Mouse (Mus musculus) spleen, adult 18-20 months (tissue): ENCODE results near the gene Cdc34b.
"Not testable (repeated sequence)": the region's sequence is repeated elsewhere in the genome, so short reads cannot be mapped to it uniquely, and the experiment has no call there.

ENCODE experiments used
- DNase-seq, 2 experiments: peaks; one replicate each; pipeline ENCODE4 v3.0.0; 2022; ENCODE audit warnings: mixed read lengths in 2 of 2

Gene Cdc34b

GRCm38 (mm10) chr11:94741732-94742272 is at the start of gene Cdc34b:
Gene Cdc34b (plus strand): TSS chr11:94741782.
- no peak for DNase-seq

GRCm38 (mm10) chr11:94692502-94692901 is 49.1 kb upstream of the Cdc34b start:
- DNase-seq: not testable (repeated sequence)

GRCm38 (mm10) chr11:94695508-94695907 is 46.1 kb upstream of the Cdc34b start:
- no peak for DNase-seq

- no peak for DNase-seq
Observed at GRCm38 (mm10) chr11:94697140-94697539, 44.4 kb upstream of the Cdc34b start.

GRCm38 (mm10) chr11:94697703-94698464 is 43.7 kb upstream of the Cdc34b start:
- DNase-seq: peak in 1 of 2 experiments; percentile 8

GRCm38 (mm10) chr11:94699399-94699798 is 42.2 kb upstream of the Cdc34b start:
- DNase-seq: no peak

GRCm38 (mm10) chr11:94701401-94702215 is 40.0 kb upstream of the Cdc34b start:
- no peak for DNase-seq

- DNase-seq: no peak
Observed at GRCm38 (mm10) chr11:94702216-94702610, 39.4 kb upstream of the Cdc34b start.

GRCm38 (mm10) chr11:94704020-94704419 is 37.6 kb upstream of the Cdc34b start:
- DNase-seq: no peak

- no peak for DNase-seq
Observed at GRCm38 (mm10) chr11:94704472-94704871, 37.1 kb upstream of the Cdc34b start, which contains the start of gene Gm11541. Gene Gm11541 (minus strand): TSS chr11:94704499.

- DNase-seq: no peak
Observed at GRCm38 (mm10) chr11:94713246-94713860, 28.2 kb upstream of the Cdc34b start.

- DNase-seq: no peak
Observed at GRCm38 (mm10) chr11:94715622-94716021, 26.0 kb upstream of the Cdc34b start.

- no peak for DNase-seq
Observed at GRCm38 (mm10) chr11:94716754-94717153, 24.8 kb upstream of the Cdc34b start.

GRCm38 (mm10) chr11:94717239-94717638 is 24.3 kb upstream of the Cdc34b start:
- no peak for DNase-seq

- no peak for DNase-seq
Observed at GRCm38 (mm10) chr11:94718113-94718909, 23.3 kb upstream of the Cdc34b start.

GRCm38 (mm10) chr11:94719216-94719615 is 22.4 kb upstream of the Cdc34b start:
- DNase-seq: no peak

GRCm38 (mm10) chr11:94727306-94727705 is 14.3 kb upstream of the Cdc34b start:
- no peak for DNase-seq

GRCm38 (mm10) chr11:94728545-94728944 is 13.0 kb upstream of the Cdc34b start:
- no peak for DNase-seq

GRCm38 (mm10) chr11:94729565-94729964 is 12.0 kb upstream of the Cdc34b start:
- DNase-seq: no peak

- peak in 1 of 2 experiments; percentile 50 for DNase-seq
Observed at GRCm38 (mm10) chr11:94730261-94730660, 11.3 kb upstream of the Cdc34b start.

- DNase-seq: no peak
Observed at GRCm38 (mm10) chr11:94731229-94731628, 10.4 kb upstream of the Cdc34b start.

GRCm38 (mm10) chr11:94732773-94733172 is 8.8 kb upstream of the Cdc34b start:
- peak in 1 of 2 experiments; percentile 5 for DNase-seq
